Mouse (Mus musculus): ENCODE data around the gene Esrrg. TPM values are rescaled to one million over a fixed set of nuclear protein-coding genes. Genes with fewer than 3 reads are reported as not detected.

Gene Esrrg
- total and polyA plus RNA-seq, 3 experiments = not detected

- Histone ChIP-seq H3K4me1 (ENCODE audit: control insufficient read depth in 1 of 2, insufficient read depth in 2 of 2) (no peaks in the 10 kb centered on the region), H3K9me3 (replicated peaks; ENCODE audit: low read length) (peaks cover 82% of the 10 kb centered on the region), H3K79me2 (replicated peaks; ENCODE audit: control insufficient read depth, extremely low read depth, insufficient read depth, poor library complexity, severe bottlenecking) (no peaks in the 10 kb centered on the region), H3K27me3 (replicated peaks) (no peaks in the 10 kb centered on the region), H3K4me3 (replicated peaks in 1 of 3; ENCODE audit: low read depth in 2 of 3, low read length in 2 of 3, poor library complexity in 1 of 3) (no peak overlapping the region), H3K27ac (ENCODE audit: insufficient read depth, low read depth) (no peak overlapping the region), H3K9ac (ENCODE audit: insufficient read depth, low read depth) (no peak overlapping the region), H3K36me3 (replicated peaks in 1 of 2; ENCODE audit: control insufficient read depth in 1 of 2, insufficient read depth in 1 of 2, low read length in 1 of 2) (no peaks in the 10 kb centered on the region), H3K4me2 (ENCODE audit: insufficient read depth, low read depth, poor library complexity, severe bottlenecking) (no peak overlapping the region)
- dilution Hi-C loops (cut with MboI; ENCODE audit: extremely low pct_ligation_motif_present, extremely low pct_unique_long_range_greater_than_20kb, low sequenced_read_pairs) = no loop called here
- in situ Hi-C loops (cut with MboI; ENCODE audit: low pct_ligation_motif_present, low pct_unique_long_range_greater_than_20kb, low sequenced_read_pairs) = no loop called here
- DNase-seq (ENCODE audit: extremely low read depth) = no peak
- TF ChIP-seq CTCF (conservative IDR thresholded peaks at IDR 0.05 in 1 of 2, IDR thresholded peaks at IDR 0.05 in 1 of 2; ENCODE audit: low read depth in 2 of 2, low read length in 2 of 2) = no peak
- no peak for TF ChIP-seq ETS1 (conservative IDR thresholded peaks at IDR 0.05; ENCODE audit: low read depth, low read length)
- no peak for TF ChIP-seq CHD1 (IDR thresholded peaks at IDR 0.05; ENCODE audit: low read depth, low read length)
- no peak for TF ChIP-seq UBTF (IDR thresholded peaks at IDR 0.05; ENCODE audit: low read depth, low read length)
- no peak for TF ChIP-seq MAZ (IDR thresholded peaks at IDR 0.05; ENCODE audit: low read depth, low read length)
- TF ChIP-seq MAX (IDR thresholded peaks at IDR 0.05; ENCODE audit: low read length) = no peak
- TF ChIP-seq HCFC1 (IDR thresholded peaks at IDR 0.05; ENCODE audit: low read depth, low read length) = no peak
- TF ChIP-seq SMC3 (IDR thresholded peaks at IDR 0.05; ENCODE audit: low read depth, low read length) = no peak
- TF ChIP-seq USF2 (conservative IDR thresholded peaks at IDR 0.05; ENCODE audit: low read depth, low read length) = no peak
- no peak for TF ChIP-seq NRF1 (IDR thresholded peaks at IDR 0.05; ENCODE audit: low read depth, low read length)
- TF ChIP-seq IRF4 (IDR thresholded peaks at IDR 0.05; ENCODE audit: low read depth, low read length) = no peak
- no peak for TF ChIP-seq E2F4 (IDR thresholded peaks at IDR 0.05; ENCODE audit: insufficient replicate concordance, low read depth, low read length)
- no peak for TF ChIP-seq SIN3A (IDR thresholded peaks at IDR 0.05; ENCODE audit: low read length)
- TF ChIP-seq ZKSCAN1 (IDR thresholded peaks at IDR 0.05; ENCODE audit: borderline replicate concordance, low read depth, low read length) = no peak
Measured at GRCm38 (mm10) chr1:187981028-187981427, 372.4 kb downstream of the Esrrg start.

- no peak for DNase-seq (ENCODE audit: extremely low read depth)
- Histone ChIP-seq H3K4me3 (replicated peaks in 1 of 3; ENCODE audit: low read depth in 2 of 3, low read length in 2 of 3, poor library complexity in 1 of 3) (no peak overlapping the region), H3K4me1 (ENCODE audit: control insufficient read depth in 1 of 2, insufficient read depth in 2 of 2) (no peaks in the 10 kb centered on the region), H3K9ac (ENCODE audit: insufficient read depth, low read depth) (no peak overlapping the region), H3K27me3 (replicated peaks) (no peaks in the 10 kb centered on the region), H3K36me3 (replicated peaks in 1 of 2; ENCODE audit: control insufficient read depth in 1 of 2, insufficient read depth in 1 of 2, low read length in 1 of 2) (no peaks in the 10 kb centered on the region), H3K4me2 (ENCODE audit: insufficient read depth, low read depth, poor library complexity, severe bottlenecking) (no peak overlapping the region), H3K79me2 (replicated peaks; ENCODE audit: control insufficient read depth, extremely low read depth, insufficient read depth, poor library complexity, severe bottlenecking) (no peaks in the 10 kb centered on the region), H3K9me3 (replicated peaks; ENCODE audit: low read length) (peaks cover 74% of the 10 kb centered on the region), H3K27ac (ENCODE audit: insufficient read depth, low read depth) (no peak overlapping the region)
- in situ Hi-C loops (cut with MboI; ENCODE audit: low pct_ligation_motif_present, low pct_unique_long_range_greater_than_20kb, low sequenced_read_pairs) (no loop called here), dilution Hi-C loops (cut with MboI; ENCODE audit: extremely low pct_ligation_motif_present, extremely low pct_unique_long_range_greater_than_20kb, low sequenced_read_pairs) (no loop called here)
- TF ChIP-seq JUND (conservative IDR thresholded peaks at IDR 0.05; ENCODE audit: low read depth, low read length) = no peak
- no peak for TF ChIP-seq ZNF384 (IDR thresholded peaks at IDR 0.05; ENCODE audit: low read depth, low read length)
- no peak for TF ChIP-seq POLR2AphosphoS2 (IDR thresholded peaks at IDR 0.05; ENCODE audit: low read depth, low read length)
- no peak for TF ChIP-seq PAX5 (IDR thresholded peaks at IDR 0.05; ENCODE audit: low read length)
- TF ChIP-seq CTCF (conservative IDR thresholded peaks at IDR 0.05 in 1 of 2, IDR thresholded peaks at IDR 0.05 in 1 of 2; ENCODE audit: low read depth in 2 of 2, low read length in 2 of 2) = no peak
- TF ChIP-seq TCF12 (IDR thresholded peaks at IDR 0.05; ENCODE audit: low read depth, low read length) = no peak
- no peak for TF ChIP-seq MEF2A (IDR thresholded peaks at IDR 0.05; ENCODE audit: borderline replicate concordance, low read depth, low read length)
- no peak for TF ChIP-seq ELF1 (IDR thresholded peaks at IDR 0.05; ENCODE audit: low read depth, low read length)
- no peak for TF ChIP-seq RCOR1 (conservative IDR thresholded peaks at IDR 0.05; ENCODE audit: low read depth, low read length)
- TF ChIP-seq POLR2A (IDR thresholded peaks at IDR 0.05; ENCODE audit: low read depth, low read length) = no peak
- no peak for TF ChIP-seq CHD2 (IDR thresholded peaks at IDR 0.05; ENCODE audit: low read length)
Measured at GRCm38 (mm10) chr1:187983177-187983576, 374.6 kb downstream of the Esrrg start.
